In genomic region chr17:15431021-15431514, GRCm38 (mm10) we compare ENCODE assay signal across 12 mouse cellular contexts. TPM values are rescaled to one million over a fixed set of nuclear protein-coding genes. Genes with fewer than 3 reads are reported as not detected.
DNase-seq lines count a peak whose midpoint lies in the region; ATAC-seq and TF ChIP-seq lines count a peak whose summit lies in the region.
"Had no signal": no experiment of that assay in that cellular context is flagged by ENCODE, and none has a peak within 500 bp of the region (broad histone marks: within the 10 kb centered on the region; RNA-seq: fewer than 3 reads in every experiment).

No protein-coding gene starts in this region.

- TF ChIP-seq CTCF in thymus, adult 2 months (IDR thresholded peaks at IDR 0.05; ENCODE audit: borderline replicate concordance, control insufficient read depth, extremely low read depth, insufficient read depth, low read length, poor library complexity) = no peak

- H3K27ac ChIP-seq in thymus, adult 2 months (ENCODE audit: control insufficient read depth, insufficient read depth, low read length) = 0 out of 2 replicates have a peak overlapping the region, but pooled peaks have one; percentile 31
- H3K27ac ChIP-seq: heart, embryonic 10.5 days; hindbrain, embryonic 15.5 days; macrophage had no signal

- whole genome bisulfite sequencing in thymus, adult 2 months = 23% methylated on average over 5 of the region's 5 CpGs

- DNase-seq in thymus, adult 2 months = no peak
- no peak for DNase-seq in thymus, adult 18-20 months
- peak; percentile 43 for DNase-seq in cerebellum, adult 11-12 months
- no peak for DNase-seq in spleen, postnatal 14 days (ENCODE audit: low spot score in 2 of 2)
- no peak for DNase-seq in adrenal gland, adult (ENCODE audit: inconsistent age in 2 of 2, low spot score in 1 of 2)
- DNase-seq in adrenal gland, adult 2 months = no peak
- DNase-seq: kidney, postnatal 36 days had no signal

- no peaks in the 10 kb centered on the region for H3K27me3 ChIP-seq in thymus, adult 2 months (ENCODE audit: control insufficient read depth, insufficient read depth, low read length)
- H3K27me3 ChIP-seq: hindbrain, embryonic 15.5 days had no signal

- peak; percentile 72 for ATAC-seq in granulocyte monocyte progenitor cell, adult 5-6 weeks (replicated peaks; ENCODE audit: poor library complexity, severe bottlenecking)

- H3K4me1 ChIP-seq in thymus, adult 2 months (replicated peaks; ENCODE audit: control insufficient read depth, insufficient read depth, low read length) = peaks cover 8% of the 10 kb centered on the region
- H3K4me1 ChIP-seq: hindbrain, embryonic 15.5 days had no signal

- no peak overlapping the region for H3K4me3 ChIP-seq in thymus, adult 2 months (ENCODE audit: control insufficient read depth, insufficient read depth, low read length)
- H3K4me3 ChIP-seq: heart, embryonic 10.5 days; hindbrain, embryonic 15.5 days had no signal

- TF ChIP-seq POLR2A in thymus, adult 2 months (IDR thresholded peaks at IDR 0.05; ENCODE audit: control insufficient read depth, extremely low read depth, insufficient read depth, low read length, poor library complexity) = no peak

- peaks cover 8% of the 10 kb centered on the region; the same call in 1 of the 2 replicates for H3K36me3 ChIP-seq in thymus, adult 2 months (ENCODE audit: control insufficient read depth, insufficient read depth, low read length)

RNA-seq across cellular contexts. Expression of gene Fam120b, which starts 35.1 kb away (rescaled TPM):
- polyA plus RNA-seq in thymus, adult 2 months (2012; rRNA removed) = 13.0 and 13.2 TPM in 2 replicates
- total RNA-seq in granulocyte monocyte progenitor cell, adult 5-6 weeks (2014; fragmentation: Nextera tagmentation) = 11.0 and 16.5 TPM in 2 replicates
- 11.1 and 12.4 TPM in 2 replicates for total RNA-seq in granulocyte monocyte progenitor cell, adult 5-6 weeks (2017)
- total RNA-seq in adrenal gland, adult 2 months (2021) = 10 to 100 TPM; 19.8 to 21.8 TPM
- polyA plus RNA-seq in adrenal gland, adult 2 months (2012; rRNA removed) = 6.7 and 8.5 TPM in 2 replicates

RNA-seq across cellular contexts. Expression of gene Dll1, which starts 54.4 kb away (rescaled TPM):
- polyA plus RNA-seq in thymus, adult 2 months (2012; rRNA removed) = 5.8 and 9.8 TPM in 2 replicates
- total RNA-seq in granulocyte monocyte progenitor cell, adult 5-6 weeks (2014; fragmentation: Nextera tagmentation) = not detected in 2 replicates
- 0.26 TPM in 1 of 2 replicates, not detected in the other for total RNA-seq in granulocyte monocyte progenitor cell, adult 5-6 weeks (2017)
- total RNA-seq in adrenal gland, adult 2 months (2021) = 1 to 10 TPM; 4.2 to 4.6 TPM
- 9.8 and 12.6 TPM in 2 replicates for polyA plus RNA-seq in adrenal gland, adult 2 months (2012; rRNA removed)
- total RNA-seq: G1E had no signal
- polyA plus RNA-seq: G1E had no signal

Comparison
In these comparisons a context has a peak if more than half of its experiments do, and no peak if none do; other contexts are left out.
1. RNA of gene Dll1, which starts 54.4 kb away (total RNA-seq): 4.2 to 4.6 TPM in adrenal gland, adult 2 months; 0.26 TPM in granulocyte monocyte progenitor cell, adult 5-6 weeks; every median in the first group is over 4 times any median in the second.